Mouse (Mus musculus): ENCODE data around the gene Rgs19. TPM values are rescaled to one million over a fixed set of nuclear protein-coding genes. Genes with fewer than 3 reads are reported as not detected.

Rgs19 gene
- total RNA-seq, 2 experiments from 2014 or later = 41.8 to 43.4 TPM

- H3K27ac ChIP-seq = peak within 1 kb of the TSS; percentile 96
- peak; percentile 70 for TF ChIP-seq CTCF (conservative IDR thresholded peaks at IDR 0.05)
- H3K4me3 ChIP-seq = peak within 1 kb of the TSS; percentile 93
Observed at GRCm38 (mm10) chr2:181679951-181680715, 13.6 kb downstream of the Rgs19 start, which contains the start of gene Tcea2. Tcea2 (plus strand) TSS chr2:181680310.

GRCm38 (mm10) chr2:181678780-181679179 is 15.0 kb downstream of the Rgs19 start:
- no peak overlapping the region for H3K4me3 ChIP-seq
- peak; percentile 99 for TF ChIP-seq CTCF (conservative IDR thresholded peaks at IDR 0.05)
- DNase-seq (ENCODE audit: low spot score in 2 of 2) = peak; percentile 77 to 83
- peak overlapping the region; percentile 96; the same call in 1 of the 2 replicates for H3K27ac ChIP-seq

More at GRCm38 (mm10) chr2:181679951-181680715, 13.6 kb downstream of the Rgs19 start, which contains the start of gene Tcea2:
- peak; percentile 53 to 65 for DNase-seq (ENCODE audit: low spot score in 2 of 2)

- peak overlapping the region; percentile 84 for H3K27ac ChIP-seq
- no peak overlapping the region for H3K4me3 ChIP-seq
- no peak for TF ChIP-seq CTCF (conservative IDR thresholded peaks at IDR 0.05)
- DNase-seq (ENCODE audit: low spot score in 2 of 2) = no peak
Observed at GRCm38 (mm10) chr2:181677755-181678098, 16.1 kb downstream of the Rgs19 start.

DNA sequence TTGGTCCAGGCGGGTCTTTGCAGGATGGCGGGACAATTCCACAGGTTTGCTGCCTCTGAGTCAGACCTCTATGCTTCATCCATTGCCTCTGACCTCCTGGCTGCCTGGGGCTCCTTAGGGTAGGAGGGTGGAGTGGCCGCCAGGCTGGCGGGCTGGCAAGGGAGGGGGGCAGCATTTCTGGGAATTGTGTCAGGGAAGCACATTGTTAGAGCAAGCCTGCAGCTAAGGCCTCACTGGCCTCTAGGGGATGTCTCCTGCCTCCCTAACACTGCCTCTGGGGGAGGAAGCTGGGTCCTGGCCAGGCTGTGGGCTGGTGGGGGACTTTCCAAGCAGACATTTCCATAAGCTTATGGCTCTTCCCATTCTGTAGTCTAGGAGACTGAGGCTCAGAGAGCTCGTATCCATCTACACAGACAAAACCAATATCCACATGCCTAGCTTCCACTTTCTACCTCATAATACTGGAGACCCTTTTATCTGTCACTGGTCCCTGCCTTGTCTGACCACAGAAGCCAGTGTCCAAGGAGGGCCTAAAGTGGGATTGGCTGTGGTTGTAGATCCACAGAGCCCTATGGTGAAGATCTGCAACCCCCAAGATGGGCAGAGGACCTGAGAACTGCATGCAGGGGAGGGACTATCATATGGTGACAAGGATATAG is 16.6 kb downstream of the Rgs19 start:
- Histone ChIP-seq H3K27ac (peak overlapping the region; percentile 84), H3K4me3 (no peak overlapping the region)
- TF ChIP-seq CTCF (conservative IDR thresholded peaks at IDR 0.05) = peak; percentile 62
- no peak for DNase-seq (ENCODE audit: low spot score in 2 of 2)

DNA sequence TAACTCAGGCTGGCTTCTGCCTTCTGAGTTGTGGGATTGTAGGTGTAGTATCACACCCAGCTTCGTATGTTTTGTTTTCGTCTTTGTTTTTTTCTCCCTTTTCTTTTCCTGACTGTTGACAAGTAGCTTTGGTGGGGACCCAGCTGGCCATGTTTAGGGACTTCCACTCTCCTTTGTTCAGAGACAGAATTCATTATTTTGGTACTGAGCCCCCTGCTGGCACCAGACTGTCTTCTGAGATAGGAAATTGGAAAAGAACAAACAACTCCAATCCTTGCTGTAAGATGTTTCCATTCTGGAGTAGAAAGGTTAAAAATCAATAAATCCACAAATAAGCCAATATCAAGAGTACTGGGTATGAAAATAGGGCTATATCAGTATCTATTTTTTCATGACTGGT is 17.4 kb downstream of the Rgs19 start:
- no peak overlapping the region for H3K4me3 ChIP-seq
- no peak for DNase-seq (ENCODE audit: low spot score in 2 of 2)
- H3K27ac ChIP-seq = peak overlapping the region; percentile 84
- TF ChIP-seq CTCF (conservative IDR thresholded peaks at IDR 0.05) = peak; percentile 68

DNA sequence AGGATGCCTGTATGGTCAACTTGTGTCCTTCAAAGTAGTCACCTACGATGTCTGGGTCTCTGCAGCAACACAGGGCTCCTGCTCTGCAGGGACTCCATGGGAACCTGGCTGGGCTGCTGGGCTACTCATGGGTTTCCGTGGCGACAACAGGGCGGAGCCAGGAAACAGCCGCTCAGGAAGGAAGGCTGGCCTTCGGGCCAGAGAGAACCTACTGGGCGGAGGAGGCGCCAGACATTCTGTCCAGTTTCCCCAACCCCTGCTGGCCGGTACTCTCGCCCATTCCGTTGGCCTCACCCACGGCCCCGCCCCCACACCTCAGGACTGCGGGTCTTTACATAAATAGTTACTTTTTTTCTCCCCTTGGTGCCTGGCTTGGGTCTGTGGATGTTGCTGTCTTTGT is 18.3 kb downstream of the Rgs19 start:
- DNase-seq (ENCODE audit: low spot score in 2 of 2) = peak in 1 of 2 experiments; percentile 36
- Histone ChIP-seq H3K27ac (peak overlapping the region; percentile 84), H3K4me3 (peak overlapping the region; percentile 29)
- peak; percentile 36 for TF ChIP-seq CTCF (conservative IDR thresholded peaks at IDR 0.05)

DNA sequence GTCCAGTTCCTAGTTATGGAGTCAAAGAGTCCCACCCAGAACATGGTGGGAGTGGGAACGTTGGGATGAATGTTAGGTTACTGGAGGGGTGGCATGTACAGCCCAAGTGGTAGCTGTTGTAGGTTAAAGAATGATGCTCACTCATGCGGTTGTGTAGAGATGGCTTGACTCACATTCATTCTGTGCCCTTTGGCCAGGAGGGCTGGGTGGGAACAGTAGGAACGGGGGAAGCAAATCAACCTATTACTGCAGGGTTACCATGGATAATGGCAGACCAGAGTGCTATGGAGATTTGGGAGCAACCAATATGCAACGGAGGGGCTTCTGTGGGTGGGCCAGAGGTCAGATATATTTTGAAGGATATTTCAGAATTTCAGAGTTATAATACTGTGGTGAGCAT is 18.8 kb downstream of the Rgs19 start:
- peak overlapping the region; percentile 84 for H3K27ac ChIP-seq
- DNase-seq (ENCODE audit: low spot score in 2 of 2) = no peak
- H3K4me3 ChIP-seq = no peak overlapping the region
- no peak for TF ChIP-seq CTCF (conservative IDR thresholded peaks at IDR 0.05)

GRCm38 (mm10) chr2:181673501-181673900 is 20.3 kb downstream of the Rgs19 start:
- Histone ChIP-seq H3K4me3 (no peak overlapping the region), H3K27ac (peak overlapping the region; percentile 43; the same call in 1 of the 2 replicates)
- TF ChIP-seq CTCF (conservative IDR thresholded peaks at IDR 0.05) = no peak
- DNase-seq (ENCODE audit: low spot score in 2 of 2) = no peak

GRCm38 (mm10) chr2:181671984-181672383 is 21.8 kb downstream of the Rgs19 start:
- no peak for DNase-seq (ENCODE audit: low spot score in 2 of 2)
- Histone ChIP-seq H3K4me3 (peak overlapping the region; percentile 60; the same call in 1 of the 2 replicates), H3K27ac (peak overlapping the region; percentile 79; the same call in 1 of the 2 replicates)
- TF ChIP-seq CTCF (conservative IDR thresholded peaks at IDR 0.05) = no peak

GRCm38 (mm10) chr2:181671326-181671725 is 22.5 kb downstream of the Rgs19 start, which contains the start of gene Sox18:
Sox18 (minus strand) TSS chr2:181671640.
- Histone ChIP-seq H3K27ac (peak within 1 kb of the TSS; percentile 79), H3K4me3 (peak within 1 kb of the TSS; percentile 60)
- DNase-seq (ENCODE audit: low spot score in 2 of 2) = no peak
- no peak for TF ChIP-seq CTCF (conservative IDR thresholded peaks at IDR 0.05)

DNA sequence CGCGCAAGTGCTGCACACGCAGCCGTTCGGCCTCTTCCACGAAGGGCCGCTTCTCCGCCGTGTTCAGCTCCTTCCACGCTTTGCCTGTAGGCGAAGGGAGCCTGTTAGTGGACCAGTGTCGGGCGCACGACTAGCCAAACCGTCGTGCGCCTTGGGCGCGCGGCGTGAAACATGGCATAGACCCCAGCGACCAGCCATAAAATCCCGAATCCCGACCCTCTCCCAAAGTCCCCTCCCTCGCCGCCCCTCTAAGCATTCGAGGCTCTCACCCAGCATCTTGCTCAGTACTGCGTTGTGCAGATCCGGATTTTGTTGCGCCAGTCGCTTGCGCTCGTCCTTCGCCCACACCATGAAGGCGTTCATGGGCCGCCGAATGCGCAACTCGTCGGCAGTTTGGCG is 22.9 kb downstream of the Rgs19 start:
- no peak for TF ChIP-seq CTCF (conservative IDR thresholded peaks at IDR 0.05)
- no peak for DNase-seq (ENCODE audit: low spot score in 2 of 2)
- peak overlapping the region; percentile 60 for H3K4me3 ChIP-seq
- H3K27ac ChIP-seq = peak overlapping the region; percentile 79

DNA sequence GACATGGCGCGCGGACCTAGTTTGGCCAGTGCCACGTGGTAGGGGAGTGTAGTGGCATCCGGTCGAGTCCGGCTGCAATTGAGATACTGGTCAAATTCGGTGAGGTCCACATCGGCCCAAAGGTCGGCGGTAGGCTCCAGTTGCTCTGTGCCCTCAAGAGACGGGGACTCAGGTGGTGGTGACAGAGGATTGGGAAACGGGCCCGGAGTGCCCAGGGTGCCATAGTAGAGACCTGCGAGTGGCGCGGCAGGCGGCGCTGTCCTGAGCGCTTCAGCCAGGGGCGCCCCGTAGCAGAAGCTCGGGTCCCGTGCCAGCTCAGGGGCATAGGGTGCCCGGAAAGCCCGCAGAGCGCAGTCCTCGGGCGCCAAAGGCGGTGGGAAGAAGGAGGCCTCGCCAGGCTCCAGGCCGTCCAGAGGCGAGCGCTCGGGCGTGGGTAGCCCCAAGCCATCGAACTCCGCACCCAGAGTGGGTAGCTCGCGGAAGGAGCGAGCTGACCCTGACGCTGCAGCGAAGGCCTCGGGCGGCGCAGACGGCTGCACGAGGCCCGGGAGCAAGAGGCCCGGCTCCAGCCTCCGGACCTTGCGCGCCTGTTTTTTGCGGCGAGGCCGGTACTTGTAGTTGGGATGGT is 23.4 kb downstream of the Rgs19 start:
- Histone ChIP-seq H3K4me3 (peak overlapping the region; percentile 60), H3K27ac (peak overlapping the region; percentile 79)
- TF ChIP-seq CTCF (conservative IDR thresholded peaks at IDR 0.05) = peak; percentile 41
- no peak for DNase-seq (ENCODE audit: low spot score in 2 of 2)

DNA sequence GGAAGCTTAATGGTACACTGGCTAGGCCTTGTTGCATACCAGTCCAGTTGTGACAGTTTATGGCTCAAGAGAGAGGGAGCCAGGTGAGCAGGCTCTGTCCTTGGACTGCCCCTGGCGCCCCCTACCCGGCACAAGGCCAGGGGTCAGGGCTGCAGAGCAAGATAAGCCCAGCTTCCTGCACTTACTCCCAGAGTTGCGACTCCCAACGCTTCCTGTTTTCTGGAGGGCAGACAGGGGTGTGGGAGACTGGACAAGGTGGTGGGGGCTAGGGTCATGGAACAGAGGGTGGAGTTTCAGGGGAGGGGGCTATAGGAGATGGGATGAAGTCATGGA is 30.5 kb downstream of the Rgs19 start:
- no peak for DNase-seq (ENCODE audit: low spot score in 2 of 2)
- Histone ChIP-seq H3K27ac (peak overlapping the region; percentile 55; the same call in 1 of the 2 replicates), H3K4me3 (no peak overlapping the region)
- TF ChIP-seq CTCF (conservative IDR thresholded peaks at IDR 0.05) = no peak
